Mouse (Mus musculus) skeletal muscle tissue, adult 2 months (tissue): ENCODE data around the gene Selp.

ENCODE experiments used
- DNase-seq: peaks from one replicate; pipeline ENCODE4 v3.0.0-alpha.2; 2012; ENCODE audit warnings: low read depth, low spot score

The Selp gene

GRCm38 (mm10) chr1:164114947-164115493 is at the start of gene Selp:
Selp (plus strand) TSS chr1:164115264.
- no peak for DNase-seq

- DNase-seq: no peak
Observed at GRCm38 (mm10) chr1:164069261-164069660, 45.8 kb upstream of the Selp start.

- DNase-seq: no peak
Observed at GRCm38 (mm10) chr1:164070461-164070860, 44.6 kb upstream of the Selp start.

GRCm38 (mm10) chr1:164071111-164071510 is 44.0 kb upstream of the Selp start:
- DNase-seq: no peak

GRCm38 (mm10) chr1:164072001-164072400 is 43.1 kb upstream of the Selp start:
- no peak for DNase-seq

- DNase-seq: no peak
Observed at GRCm38 (mm10) chr1:164073091-164073490, 42.0 kb upstream of the Selp start.

GRCm38 (mm10) chr1:164073803-164074202 is 41.3 kb upstream of the Selp start:
- no peak for DNase-seq

GRCm38 (mm10) chr1:164074606-164075140 is 40.4 kb upstream of the Selp start:
- no peak for DNase-seq

- no peak for DNase-seq
Observed at GRCm38 (mm10) chr1:164075416-164075815, 39.6 kb upstream of the Selp start.

GRCm38 (mm10) chr1:164076441-164076840 is 38.6 kb upstream of the Selp start:
- no peak for DNase-seq

- DNase-seq: no peak
Observed at GRCm38 (mm10) chr1:164077031-164077430, 38.0 kb upstream of the Selp start.

- DNase-seq: peak; percentile 9
Observed at GRCm38 (mm10) chr1:164078323-164078741, 36.7 kb upstream of the Selp start.

- DNase-seq: no peak
Observed at GRCm38 (mm10) chr1:164079091-164079490, 36.0 kb upstream of the Selp start.

GRCm38 (mm10) chr1:164083046-164083445 is 32.0 kb upstream of the Selp start:
- no peak for DNase-seq

- no peak for DNase-seq
Observed at GRCm38 (mm10) chr1:164086797-164087196, 28.3 kb upstream of the Selp start.

GRCm38 (mm10) chr1:164087872-164088271 is 27.2 kb upstream of the Selp start:
- no peak for DNase-seq

- no peak for DNase-seq
Observed at GRCm38 (mm10) chr1:164096780-164097179, 18.3 kb upstream of the Selp start.

GRCm38 (mm10) chr1:164097911-164098310 is 17.2 kb upstream of the Selp start:
- DNase-seq: no peak

- no peak for DNase-seq
Observed at GRCm38 (mm10) chr1:164098372-164098771, 16.7 kb upstream of the Selp start.

GRCm38 (mm10) chr1:164109763-164110162 is 5.3 kb upstream of the Selp start:
- no peak for DNase-seq

GRCm38 (mm10) chr1:164110591-164111329 is 4.3 kb upstream of the Selp start:
- no peak for DNase-seq

GRCm38 (mm10) chr1:164114280-164114679 is 784 bp upstream of the Selp start:
- no peak for DNase-seq

GRCm38 (mm10) chr1:164115647-164116046 is 583 bp downstream of the Selp start:
- no peak for DNase-seq
